Mouse (Mus musculus): Measurements from ENCODE around the gene Ryk.

Gene Ryk

DNA sequence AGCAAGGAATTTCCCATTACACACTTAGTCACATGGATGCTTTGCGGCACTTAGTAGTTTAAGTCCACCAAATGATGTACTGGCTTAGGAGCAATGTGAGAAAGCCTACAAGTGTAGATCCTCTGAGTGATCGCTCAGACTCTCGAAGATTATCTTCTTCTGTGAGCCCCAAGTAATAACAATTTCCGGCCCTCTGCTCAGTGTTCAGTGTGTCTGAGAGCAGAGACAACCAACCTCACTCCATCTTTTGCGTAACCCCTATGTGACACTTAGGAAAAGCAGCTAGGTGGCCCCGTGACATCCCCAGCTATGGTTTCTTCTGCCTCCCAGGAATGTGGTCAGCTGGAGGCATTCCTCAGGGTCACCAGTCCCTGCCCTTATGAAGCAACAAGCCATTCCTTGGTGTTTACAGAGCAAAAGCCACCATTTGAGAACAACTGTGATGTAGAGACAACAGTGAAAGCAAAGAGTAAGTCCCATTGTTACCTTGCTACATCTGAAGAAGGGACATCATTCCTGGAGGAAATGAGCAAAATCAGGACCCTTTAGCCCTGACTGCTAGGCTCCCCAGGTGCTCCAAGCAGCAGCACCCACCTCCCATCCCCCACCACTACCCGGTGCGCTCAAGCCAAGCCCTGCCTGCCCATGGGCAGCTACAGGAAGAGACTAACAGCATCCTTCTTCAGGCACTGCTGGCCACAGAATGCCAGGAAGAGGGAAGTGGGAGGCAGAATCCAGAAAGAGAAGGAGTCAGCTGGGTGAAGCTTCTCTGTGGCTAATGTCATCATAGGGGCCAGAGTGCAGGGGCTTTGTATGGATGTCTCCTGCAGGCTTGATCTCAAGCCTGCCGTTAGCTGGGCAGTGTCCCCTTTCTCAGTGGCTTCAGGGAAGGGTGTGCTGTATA lies 116.6 kb downstream of the Ryk start:
- no peak for DNase-seq (ENCODE audit: low spot score)

DNA sequence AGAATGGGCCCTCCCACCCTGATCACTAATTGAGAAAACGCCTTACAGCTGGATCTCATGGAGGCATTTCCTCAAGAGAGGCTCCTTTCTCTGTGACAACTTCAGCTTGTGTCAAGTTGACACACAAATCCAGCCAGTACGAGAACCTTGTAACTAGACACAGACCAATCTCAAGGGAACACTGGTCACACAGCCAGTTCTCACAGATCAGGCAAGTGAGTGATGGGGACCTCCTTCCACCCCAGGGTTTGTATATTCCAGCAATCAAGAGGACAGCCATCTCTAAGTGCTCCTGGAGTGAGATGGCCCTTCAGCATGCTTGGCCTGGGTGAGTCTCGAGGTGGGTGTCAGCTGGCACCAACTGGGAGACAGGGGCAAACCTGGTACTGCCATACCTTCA lies 121.1 kb downstream of the Ryk start:
- no peak for DNase-seq (ENCODE audit: low spot score)
